Mouse (Mus musculus) limb, embryonic 11.5 days (tissue): ENCODE measurements around the gene Cd109. TPM values are rescaled to one million over a fixed set of nuclear protein-coding genes. Genes with fewer than 3 reads are reported as not detected.
A peak's percentile ranks its signal among the peaks of the same experiment; 100 is the strongest.

ENCODE experiments used
- ATAC-seq: fragments of 200-750 bp; cut with Nextera tagmentation; 2 replicates; pipeline ENCODE4 v1.8.0; 2017; ENCODE audit warnings: low read depth; ENCODE audit not compliant: insufficient number of reproducible peaks, low FRiP score, low TSS enrichment
- DNase-seq: peaks from one replicate; pipeline ENCODE4 v3.0.0-alpha.2; 2015; ENCODE audit warnings: low spot score
- H3K27ac ChIP-seq: fragments of 300-500 bp; sonication (generic); replicated peaks from 2 replicates; pipeline ENCODE4 v1.5.1; 2014; ENCODE audit warnings: low read depth, mild to moderate bottlenecking, low read length
- H3K27me3 ChIP-seq: fragments of 300-500 bp; sonication (generic); 2 replicates; pipeline ENCODE4 v1.6.1; 2014; ENCODE audit warnings: mild to moderate bottlenecking, low read length, mixed read lengths; ENCODE audit not compliant: control insufficient read depth, insufficient read depth
- H3K36me3 ChIP-seq: fragments of 300-500 bp; sonication (generic); 2 replicates; pipeline ENCODE4 v1.6.1; 2014; ENCODE audit warnings: mild to moderate bottlenecking, low read length, moderate library complexity, mixed read lengths; ENCODE audit not compliant: control insufficient read depth, insufficient read depth
- H3K4me1 ChIP-seq: fragments of 300-500 bp; sonication (generic); 2 replicates; pipeline ENCODE4 v1.6.1; 2014; ENCODE audit warnings: low read length, mixed read lengths; ENCODE audit not compliant: control insufficient read depth, insufficient read depth
- H3K4me2 ChIP-seq: fragments of 300-500 bp; sonication (generic); 2 replicates; pipeline ENCODE4 v1.6.1; 2014; ENCODE audit warnings: low read depth, mild to moderate bottlenecking, moderate library complexity; ENCODE audit not compliant: severe bottlenecking
- H3K4me3 ChIP-seq: fragments of 300-500 bp; sonication (generic); 2 replicates; pipeline ENCODE4 v1.5.1; 2014; ENCODE audit warnings: low read depth, low read length
- H3K9ac ChIP-seq: fragments of 300-500 bp; sonication (generic); 2 replicates; pipeline ENCODE4 v1.6.1; 2014; ENCODE audit warnings: mild to moderate bottlenecking, low read length
- H3K9me3 ChIP-seq: fragments of 300-500 bp; sonication (generic); 2 replicates; pipeline ENCODE4 v1.6.1; 2016; ENCODE audit warnings: low read length; ENCODE audit not compliant: control insufficient read depth
- WGBS: fragments of 180-500 bp; shearing (Covaris S2); extraction: QIAGEN DNeasy Blood & Tissue Kit; methylation state at CpG from one replicate; pipeline ENCODE4 v1.1.7; 2014; 5-methylcytosine and 5-hydroxymethylcytosine counted together
- polyA plus RNA-seq: library from polyadenylated mRNA; unstranded; fragments of >200 nt; fragmentation: Nextera tagmentation; extraction: Ambion mirVana; gene quantifications from 2 replicates; pipeline ENCODE4 v1.2.1, GENCODE M21; 2014

Cd109 gene
- polyA plus RNA-seq, 1 experiment from 2014 or later = 5.0 TPM

DNA sequence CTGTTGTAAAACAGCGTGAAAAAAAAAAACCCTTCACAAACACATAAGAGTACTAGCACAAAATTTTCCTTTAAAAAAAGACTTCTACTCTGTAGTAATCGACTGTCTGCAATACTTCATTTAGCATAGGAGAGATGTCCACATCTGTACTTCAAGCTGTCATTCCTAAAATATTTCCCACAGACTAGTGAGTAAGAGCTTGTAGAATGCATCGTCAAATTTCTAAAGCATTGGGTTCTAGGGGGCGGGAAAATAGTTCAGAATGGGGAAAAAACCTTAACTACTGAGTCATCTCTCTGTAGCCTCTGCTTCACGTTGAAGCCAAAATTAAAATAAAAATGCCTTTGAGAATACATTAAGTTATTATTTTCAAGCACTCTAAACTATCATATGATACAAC is 42.2 kb downstream of the Cd109 start:
- no peak overlapping the region for H3K9ac ChIP-seq
- H3K36me3 ChIP-seq = no peaks in the 10 kb centered on the region
- H3K9me3 ChIP-seq = no peaks in the 10 kb centered on the region
- H3K27me3 ChIP-seq = no peaks in the 10 kb centered on the region
- H3K4me2 ChIP-seq = no peak overlapping the region
- ATAC-seq (no peak), DNase-seq (no peak)
- WGBS = 87% methylated on average over 5 of the region's 5 CpGs
- no peak overlapping the region for H3K4me3 ChIP-seq
- no peaks in the 10 kb centered on the region for H3K4me1 ChIP-seq
- no peak overlapping the region for H3K27ac ChIP-seq

DNA sequence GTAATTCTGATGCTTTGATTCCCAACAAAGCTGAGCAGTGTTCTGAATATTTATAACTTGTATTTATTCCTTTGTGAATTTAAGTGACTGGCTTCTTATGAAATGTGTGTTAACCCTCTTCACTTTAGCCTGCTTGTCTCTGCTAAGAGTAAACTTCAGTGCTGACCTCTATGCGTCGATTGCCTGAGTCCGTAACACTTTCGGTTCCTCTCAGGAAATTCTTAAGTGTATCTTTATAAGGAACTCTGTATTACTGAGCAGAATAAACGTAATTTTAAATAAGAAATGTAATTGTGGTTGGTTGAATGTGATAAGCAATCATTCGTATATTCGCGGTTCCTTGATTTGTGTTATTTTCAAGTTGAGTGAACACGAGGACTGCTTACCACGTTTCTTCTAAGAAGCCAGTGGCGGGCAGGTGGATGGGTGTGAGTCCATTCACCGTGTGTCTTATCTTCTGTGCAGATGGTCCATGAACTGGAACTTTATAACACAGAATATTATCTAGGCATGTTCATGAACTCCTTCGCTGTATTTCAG is 56.2 kb downstream of the Cd109 start:
- no peak overlapping the region for H3K27ac ChIP-seq
- no peaks in the 10 kb centered on the region for H3K36me3 ChIP-seq
- ATAC-seq (no peak), DNase-seq (no peak)
- no peak overlapping the region for H3K4me2 ChIP-seq
- H3K9ac ChIP-seq = no peak overlapping the region
- H3K27me3 ChIP-seq = no peaks in the 10 kb centered on the region
- H3K4me3 ChIP-seq = no peak overlapping the region
- H3K4me1 ChIP-seq = no peaks in the 10 kb centered on the region
- 90% methylated on average over 13 of the region's 13 CpGs for WGBS
- H3K9me3 ChIP-seq = no peaks in the 10 kb centered on the region

GRCm38 (mm10) chr9:78700691-78701090 is 85.3 kb downstream of the Cd109 start:
- no peaks in the 10 kb centered on the region for H3K4me1 ChIP-seq
- no peak overlapping the region for H3K9ac ChIP-seq
- H3K27ac ChIP-seq = no peak overlapping the region
- no peaks in the 10 kb centered on the region for H3K27me3 ChIP-seq
- no peaks in the 10 kb centered on the region for H3K36me3 ChIP-seq
- DNase-seq (peak; percentile 87), ATAC-seq (no peak)
- 0% methylated on average over 1 of the region's 1 CpGs for WGBS
- no peaks in the 10 kb centered on the region for H3K9me3 ChIP-seq
- no peak overlapping the region for H3K4me3 ChIP-seq
- no peak overlapping the region for H3K4me2 ChIP-seq

- H3K9me3 ChIP-seq = no peaks in the 10 kb centered on the region; the same call in 1 of the 2 replicates
- H3K9ac ChIP-seq = no peak overlapping the region
- no peak overlapping the region for H3K4me3 ChIP-seq
- WGBS = 94% methylated on average over 12 of the region's 12 CpGs
- H3K27me3 ChIP-seq = no peaks in the 10 kb centered on the region
- H3K4me1 ChIP-seq = no peaks in the 10 kb centered on the region
- ATAC-seq (no peak), DNase-seq (no peak)
- no peak overlapping the region for H3K4me2 ChIP-seq
- no peak overlapping the region for H3K27ac ChIP-seq
- H3K36me3 ChIP-seq = no peaks in the 10 kb centered on the region
Observed at GRCm38 (mm10) chr9:78702509-78703239, 87.3 kb downstream of the Cd109 start.

- H3K4me3 ChIP-seq = no peak overlapping the region
- H3K4me2 ChIP-seq = no peak overlapping the region
- no peaks in the 10 kb centered on the region for H3K4me1 ChIP-seq
- H3K27ac ChIP-seq = no peak overlapping the region
- WGBS = 76% methylated on average over 6 of the region's 6 CpGs
- H3K36me3 ChIP-seq = no peaks in the 10 kb centered on the region
- ATAC-seq (no peak), DNase-seq (no peak)
- H3K27me3 ChIP-seq = no peaks in the 10 kb centered on the region
- no peak overlapping the region for H3K9ac ChIP-seq
- no peaks in the 10 kb centered on the region for H3K9me3 ChIP-seq
Observed at GRCm38 (mm10) chr9:78720888-78721798, 105.8 kb downstream of the Cd109 start.

- Histone ChIP-seq H3K9me3 (no peaks in the 10 kb centered on the region), H3K9ac (no peak overlapping the region), H3K27me3 (no peaks in the 10 kb centered on the region), H3K27ac (no peak overlapping the region), H3K36me3 (no peaks in the 10 kb centered on the region), H3K4me3 (no peak overlapping the region), H3K4me1 (no peaks in the 10 kb centered on the region), H3K4me2 (no peak overlapping the region)
- DNase-seq (no peak), ATAC-seq (no peak)
- WGBS = 71% methylated on average over 6 of the region's 6 CpGs
Observed at GRCm38 (mm10) chr9:78731931-78732330, 116.6 kb downstream of the Cd109 start.

- WGBS = 51% methylated on average over 3 of the region's 3 CpGs
- H3K4me1 ChIP-seq = no peaks in the 10 kb centered on the region
- H3K27me3 ChIP-seq = no peaks in the 10 kb centered on the region
- H3K36me3 ChIP-seq = no peaks in the 10 kb centered on the region
- H3K4me3 ChIP-seq = no peak overlapping the region
- no peak for DNase-seq
- no peak overlapping the region for H3K9ac ChIP-seq
- H3K4me2 ChIP-seq = no peak overlapping the region
- no peak overlapping the region for H3K27ac ChIP-seq
- no peaks in the 10 kb centered on the region for H3K9me3 ChIP-seq
- ATAC-seq = no peak
Observed at GRCm38 (mm10) chr9:78735519-78735918, 120.2 kb downstream of the Cd109 start.

DNA sequence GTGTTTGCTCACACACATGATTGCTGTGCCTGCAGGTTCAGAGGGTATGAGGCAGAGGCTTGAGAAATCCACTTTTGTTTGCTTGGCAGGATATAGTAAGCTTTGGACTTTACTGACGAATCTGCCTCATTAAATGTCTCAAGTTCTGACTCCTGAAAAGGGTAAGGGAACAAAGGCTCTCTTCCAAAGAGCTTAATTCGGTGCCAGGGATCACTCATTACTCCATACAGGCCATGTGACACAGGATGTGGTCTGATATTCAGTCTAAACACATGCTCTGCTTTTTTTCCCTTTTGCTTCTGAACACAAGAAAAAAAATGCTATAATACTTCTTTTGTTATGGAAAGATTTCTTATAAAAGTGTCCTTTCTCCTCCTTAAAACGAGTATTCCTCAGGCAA is 126.7 kb downstream of the Cd109 start:
- ATAC-seq = no peak

More for the DNA sequence above, 126.7 kb downstream of the Cd109 start:
- WGBS = 70% methylated on average over 3 of the region's 3 CpGs
- H3K36me3 ChIP-seq = no peaks in the 10 kb centered on the region
- H3K9ac ChIP-seq = no peak overlapping the region
- H3K4me1 ChIP-seq = no peaks in the 10 kb centered on the region
- H3K4me2 ChIP-seq = no peak overlapping the region
- DNase-seq = no peak
- H3K27ac ChIP-seq = no peak overlapping the region
- H3K4me3 ChIP-seq = no peak overlapping the region
- no peaks in the 10 kb centered on the region for H3K9me3 ChIP-seq
- H3K27me3 ChIP-seq = no peaks in the 10 kb centered on the region
